Mouse (Mus musculus): Measurements from ENCODE around the gene Zswim2. TPM values are rescaled to one million over a fixed set of nuclear protein-coding genes. Genes with fewer than 3 reads are reported as not detected.
"Not testable (repeated sequence)": the region's sequence is repeated elsewhere in the genome, so short reads cannot be mapped to it uniquely, and the experiment has no call there.

The Zswim2 gene
- polyA plus RNA-seq (2015; fragmentation: Nextera tagmentation; extraction: Ambion mirVana) = not detected in 2 replicates

DNA sequence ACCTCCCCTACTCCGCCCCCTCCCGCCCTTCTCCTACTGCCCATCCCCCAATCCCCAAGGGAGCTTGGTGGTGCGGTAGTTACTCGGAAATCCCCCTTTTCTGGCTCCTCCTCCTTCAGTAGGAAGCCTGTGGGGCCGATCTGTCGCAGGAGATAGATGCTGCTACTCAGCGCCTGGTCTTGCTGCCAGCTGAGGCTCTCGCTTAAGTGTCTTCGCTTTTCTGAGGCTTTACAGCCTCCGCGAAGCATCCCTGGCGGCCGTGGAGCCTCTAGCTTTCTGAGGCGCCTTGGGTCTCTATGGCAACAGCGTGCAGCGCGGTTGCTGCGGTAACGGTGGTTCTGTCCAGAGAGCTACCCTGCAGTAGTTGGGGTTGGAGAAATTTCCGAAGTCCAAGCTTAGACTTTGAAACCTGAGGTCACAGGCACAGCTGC, at the start of gene Zswim2:
Gene Zswim2 (minus strand): TSS at position 298 of the 431 bp plus-strand sequence.
- Histone ChIP-seq H3K9me3 (replicated peaks) (no peaks in the 10 kb centered on the region), H3K36me3 (no peaks in the 10 kb centered on the region), H3K4me3 (replicated peaks) (no peak within 1 kb of the TSS), H3K9ac (no peak within 1 kb of the TSS), H3K27ac (no peak within 1 kb of the TSS), H3K4me1 (replicated peaks) (peaks cover 5% of the 10 kb centered on the region; the same call in 1 of the 2 replicates), H3K4me2 (peak within 1 kb of the TSS; percentile 29), H3K27me3 (no peaks in the 10 kb centered on the region)
- WGBS (ENCODE audit: insufficient replicate concordance) = 3% methylated on average over 20 of the region's 20 CpGs
- ATAC-seq (ENCODE audit: low read depth) = no peak
- no peak for DNase-seq

DNA sequence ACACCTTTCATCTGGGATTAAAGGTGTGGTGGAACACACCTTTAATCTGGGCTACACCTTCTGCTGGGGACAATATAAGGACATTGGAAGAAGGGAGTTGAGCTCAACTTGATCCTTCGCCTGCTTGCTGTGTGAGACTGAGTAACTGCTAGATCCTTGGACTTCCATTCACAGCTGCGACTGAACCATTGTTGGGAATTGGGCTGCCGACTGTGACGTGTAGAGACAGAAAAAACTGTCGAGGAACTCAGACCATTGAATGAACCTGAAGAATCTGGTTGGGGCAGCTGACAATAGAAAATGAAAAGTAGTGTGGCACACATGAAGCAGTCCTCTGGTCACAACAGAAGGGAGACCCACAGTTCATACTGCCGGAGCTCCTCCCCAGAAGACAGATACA, 49.2 kb upstream of the Zswim2 start, which contains the start of gene Gm13691:
Gene Gm13691 (plus strand): TSS at position 301 of the 400 bp plus-strand sequence.
- not testable (repeated sequence) for H3K9me3 ChIP-seq (replicated peaks); H3K4me3 ChIP-seq (replicated peaks); H3K9ac ChIP-seq; H3K27ac ChIP-seq; H3K4me2 ChIP-seq; DNase-seq; H3K36me3 ChIP-seq; ATAC-seq (ENCODE audit: low read depth); H3K4me1 ChIP-seq (replicated peaks); H3K27me3 ChIP-seq
- no CpG with 5 or more reads among the region's 6 CpGs for WGBS (ENCODE audit: insufficient replicate concordance)

DNA sequence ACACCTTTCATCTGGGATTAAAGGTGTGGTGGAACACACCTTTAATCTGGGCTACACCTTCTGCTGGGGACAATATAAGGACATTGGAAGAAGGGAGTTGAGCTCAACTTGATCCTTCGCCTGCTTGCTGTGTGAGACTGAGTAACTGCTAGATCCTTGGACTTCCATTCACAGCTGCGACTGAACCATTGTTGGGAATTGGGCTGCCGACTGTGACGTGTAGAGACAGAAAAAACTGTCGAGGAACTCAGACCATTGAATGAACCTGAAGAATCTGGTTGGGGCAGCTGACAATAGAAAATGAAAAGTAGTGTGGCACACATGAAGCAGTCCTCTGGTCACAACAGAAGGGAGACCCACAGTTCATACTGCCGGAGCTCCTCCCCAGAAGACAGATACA, 43.4 kb upstream of the Zswim2 start, which contains the start of gene Gm13697:
Gene Gm13697 (plus strand): TSS at position 301 of the 400 bp plus-strand sequence.
- not testable (repeated sequence) for ATAC-seq (ENCODE audit: low read depth); H3K9ac ChIP-seq; H3K4me2 ChIP-seq; H3K4me1 ChIP-seq (replicated peaks); H3K36me3 ChIP-seq; DNase-seq; H3K4me3 ChIP-seq (replicated peaks); H3K27ac ChIP-seq; H3K9me3 ChIP-seq (replicated peaks); H3K27me3 ChIP-seq
- WGBS (ENCODE audit: insufficient replicate concordance) = no CpG with 5 or more reads among the region's 6 CpGs

DNA sequence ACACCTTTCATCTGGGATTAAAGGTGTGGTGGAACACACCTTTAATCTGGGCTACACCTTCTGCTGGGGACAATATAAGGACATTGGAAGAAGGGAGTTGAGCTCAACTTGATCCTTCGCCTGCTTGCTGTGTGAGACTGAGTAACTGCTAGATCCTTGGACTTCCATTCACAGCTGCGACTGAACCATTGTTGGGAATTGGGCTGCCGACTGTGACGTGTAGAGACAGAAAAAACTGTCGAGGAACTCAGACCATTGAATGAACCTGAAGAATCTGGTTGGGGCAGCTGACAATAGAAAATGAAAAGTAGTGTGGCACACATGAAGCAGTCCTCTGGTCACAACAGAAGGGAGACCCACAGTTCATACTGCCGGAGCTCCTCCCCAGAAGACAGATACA, 37.6 kb upstream of the Zswim2 start, which contains the start of gene Gm13694:
Gene Gm13694 (plus strand): TSS at position 301 of the 400 bp plus-strand sequence.
- not testable (repeated sequence) for H3K4me3 ChIP-seq (replicated peaks); H3K9me3 ChIP-seq (replicated peaks); H3K36me3 ChIP-seq; ATAC-seq (ENCODE audit: low read depth); DNase-seq; H3K4me2 ChIP-seq; H3K27me3 ChIP-seq; H3K4me1 ChIP-seq (replicated peaks); H3K9ac ChIP-seq; H3K27ac ChIP-seq
- WGBS (ENCODE audit: insufficient replicate concordance) = no CpG with 5 or more reads among the region's 6 CpGs

DNA sequence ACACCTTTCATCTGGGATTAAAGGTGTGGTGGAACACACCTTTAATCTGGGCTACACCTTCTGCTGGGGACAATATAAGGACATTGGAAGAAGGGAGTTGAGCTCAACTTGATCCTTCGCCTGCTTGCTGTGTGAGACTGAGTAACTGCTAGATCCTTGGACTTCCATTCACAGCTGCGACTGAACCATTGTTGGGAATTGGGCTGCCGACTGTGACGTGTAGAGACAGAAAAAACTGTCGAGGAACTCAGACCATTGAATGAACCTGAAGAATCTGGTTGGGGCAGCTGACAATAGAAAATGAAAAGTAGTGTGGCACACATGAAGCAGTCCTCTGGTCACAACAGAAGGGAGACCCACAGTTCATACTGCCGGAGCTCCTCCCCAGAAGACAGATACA, 31.8 kb upstream of the Zswim2 start, which contains the start of gene Gm13696:
Gene Gm13696 (plus strand): TSS at position 301 of the 400 bp plus-strand sequence.
- not testable (repeated sequence) for H3K27me3 ChIP-seq; H3K4me3 ChIP-seq (replicated peaks); H3K4me1 ChIP-seq (replicated peaks); DNase-seq; H3K9ac ChIP-seq; H3K9me3 ChIP-seq (replicated peaks); H3K27ac ChIP-seq; H3K4me2 ChIP-seq; H3K36me3 ChIP-seq; ATAC-seq (ENCODE audit: low read depth)
- no CpG with 5 or more reads among the region's 6 CpGs for WGBS (ENCODE audit: insufficient replicate concordance)

DNA sequence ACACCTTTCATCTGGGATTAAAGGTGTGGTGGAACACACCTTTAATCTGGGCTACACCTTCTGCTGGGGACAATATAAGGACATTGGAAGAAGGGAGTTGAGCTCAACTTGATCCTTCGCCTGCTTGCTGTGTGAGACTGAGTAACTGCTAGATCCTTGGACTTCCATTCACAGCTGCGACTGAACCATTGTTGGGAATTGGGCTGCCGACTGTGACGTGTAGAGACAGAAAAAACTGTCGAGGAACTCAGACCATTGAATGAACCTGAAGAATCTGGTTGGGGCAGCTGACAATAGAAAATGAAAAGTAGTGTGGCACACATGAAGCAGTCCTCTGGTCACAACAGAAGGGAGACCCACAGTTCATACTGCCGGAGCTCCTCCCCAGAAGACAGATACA, 26.0 kb upstream of the Zswim2 start, which contains the start of gene Gm13695:
Gene Gm13695 (plus strand): TSS at position 301 of the 400 bp plus-strand sequence.
- not testable (repeated sequence) for ATAC-seq (ENCODE audit: low read depth); H3K4me1 ChIP-seq (replicated peaks); H3K4me3 ChIP-seq (replicated peaks); H3K27ac ChIP-seq; DNase-seq; H3K27me3 ChIP-seq; H3K9ac ChIP-seq; H3K36me3 ChIP-seq; H3K4me2 ChIP-seq; H3K9me3 ChIP-seq (replicated peaks)
- no CpG with 5 or more reads among the region's 6 CpGs for WGBS (ENCODE audit: insufficient replicate concordance)

DNA sequence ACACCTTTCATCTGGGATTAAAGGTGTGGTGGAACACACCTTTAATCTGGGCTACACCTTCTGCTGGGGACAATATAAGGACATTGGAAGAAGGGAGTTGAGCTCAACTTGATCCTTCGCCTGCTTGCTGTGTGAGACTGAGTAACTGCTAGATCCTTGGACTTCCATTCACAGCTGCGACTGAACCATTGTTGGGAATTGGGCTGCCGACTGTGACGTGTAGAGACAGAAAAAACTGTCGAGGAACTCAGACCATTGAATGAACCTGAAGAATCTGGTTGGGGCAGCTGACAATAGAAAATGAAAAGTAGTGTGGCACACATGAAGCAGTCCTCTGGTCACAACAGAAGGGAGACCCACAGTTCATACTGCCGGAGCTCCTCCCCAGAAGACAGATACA, 20.2 kb upstream of the Zswim2 start, which contains the start of gene Gm13693:
Gene Gm13693 (plus strand): TSS at position 301 of the 400 bp plus-strand sequence.
- not testable (repeated sequence) for H3K9ac ChIP-seq; H3K4me1 ChIP-seq (replicated peaks); H3K27me3 ChIP-seq; ATAC-seq (ENCODE audit: low read depth); H3K4me2 ChIP-seq; H3K9me3 ChIP-seq (replicated peaks); H3K4me3 ChIP-seq (replicated peaks); H3K27ac ChIP-seq; DNase-seq; H3K36me3 ChIP-seq
- no CpG with 5 or more reads among the region's 6 CpGs for WGBS (ENCODE audit: insufficient replicate concordance)

DNA sequence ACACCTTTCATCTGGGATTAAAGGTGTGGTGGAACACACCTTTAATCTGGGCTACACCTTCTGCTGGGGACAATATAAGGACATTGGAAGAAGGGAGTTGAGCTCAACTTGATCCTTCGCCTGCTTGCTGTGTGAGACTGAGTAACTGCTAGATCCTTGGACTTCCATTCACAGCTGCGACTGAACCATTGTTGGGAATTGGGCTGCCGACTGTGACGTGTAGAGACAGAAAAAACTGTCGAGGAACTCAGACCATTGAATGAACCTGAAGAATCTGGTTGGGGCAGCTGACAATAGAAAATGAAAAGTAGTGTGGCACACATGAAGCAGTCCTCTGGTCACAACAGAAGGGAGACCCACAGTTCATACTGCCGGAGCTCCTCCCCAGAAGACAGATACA, 14.4 kb upstream of the Zswim2 start, which contains the start of gene Gm13698:
Gene Gm13698 (plus strand): TSS at position 301 of the 400 bp plus-strand sequence.
- ATAC-seq (ENCODE audit: low read depth); H3K9ac ChIP-seq: not testable (repeated sequence)

DNA sequence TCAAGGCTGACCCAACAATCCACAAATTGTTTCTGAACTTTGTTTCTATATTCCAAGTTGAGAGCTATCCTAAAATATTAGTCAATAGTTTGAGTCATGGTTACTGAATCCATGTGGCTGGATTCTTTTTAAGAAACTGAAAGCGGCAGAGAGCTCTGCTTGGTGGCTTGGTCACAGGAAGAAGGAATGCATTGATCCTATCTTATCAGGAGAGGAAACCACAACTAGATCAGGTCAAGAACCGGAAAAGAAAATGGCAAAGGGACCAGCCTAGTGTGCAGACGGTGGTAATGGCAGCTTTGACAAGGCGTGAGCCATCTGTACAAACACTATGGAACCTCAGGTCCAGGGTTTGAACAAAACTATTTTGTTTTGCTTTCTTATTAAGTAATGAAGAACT, 764 bp upstream of the Zswim2 start:
- Histone ChIP-seq H3K36me3 (no peaks in the 10 kb centered on the region), H3K27ac (no peak overlapping the region), H3K4me3 (replicated peaks) (no peak overlapping the region), H3K4me1 (replicated peaks) (peaks cover 5% of the 10 kb centered on the region; the same call in 1 of the 2 replicates), H3K9me3 (replicated peaks) (no peaks in the 10 kb centered on the region), H3K9ac (no peak overlapping the region), H3K27me3 (no peaks in the 10 kb centered on the region), H3K4me2 (no peak overlapping the region)
- WGBS (ENCODE audit: insufficient replicate concordance) = 10% methylated on average over 4 of the region's 4 CpGs
- ATAC-seq (ENCODE audit: low read depth) (no peak), DNase-seq (no peak)

More for the DNA sequence above, 14.4 kb upstream of the Zswim2 start, which contains the start of gene Gm13698:
- H3K4me1 ChIP-seq (replicated peaks); H3K9me3 ChIP-seq (replicated peaks); H3K27ac ChIP-seq; H3K4me2 ChIP-seq; DNase-seq; H3K36me3 ChIP-seq; H3K27me3 ChIP-seq; H3K4me3 ChIP-seq (replicated peaks): not testable (repeated sequence)
- WGBS (ENCODE audit: insufficient replicate concordance) = no CpG with 5 or more reads among the region's 6 CpGs

DNA sequence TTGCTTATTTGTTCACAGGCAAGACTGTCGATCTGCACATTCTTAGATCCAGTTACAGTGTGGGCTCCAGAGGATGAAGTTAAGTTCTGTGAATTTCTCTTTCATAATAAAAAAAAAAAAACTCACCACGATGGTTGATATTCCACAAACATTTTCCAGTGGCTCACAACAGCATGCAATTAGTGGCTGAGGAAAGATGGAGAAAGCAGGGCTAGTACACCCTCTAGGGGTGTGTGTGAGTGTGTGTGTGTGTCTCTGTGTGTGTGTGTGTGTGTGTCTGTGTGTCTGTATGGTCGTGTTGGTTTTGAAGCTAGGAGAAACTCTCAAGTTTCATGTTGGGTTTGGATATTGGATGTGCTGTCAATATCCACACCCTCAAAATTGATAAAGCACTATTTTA, 350 bp upstream of the Zswim2 start:
- no peak overlapping the region for H3K27ac ChIP-seq
- H3K9ac ChIP-seq = no peak overlapping the region
- no peaks in the 10 kb centered on the region for H3K27me3 ChIP-seq
- H3K36me3 ChIP-seq = no peaks in the 10 kb centered on the region
- DNase-seq (no peak), ATAC-seq (ENCODE audit: low read depth) (no peak)
- peaks cover 5% of the 10 kb centered on the region; the same call in 1 of the 2 replicates for H3K4me1 ChIP-seq (replicated peaks)
- no peak overlapping the region for H3K4me3 ChIP-seq (replicated peaks)
- peak overlapping the region; percentile 29 for H3K4me2 ChIP-seq
- WGBS (ENCODE audit: insufficient replicate concordance) = 17% methylated on average over 3 of the region's 3 CpGs
- no peaks in the 10 kb centered on the region for H3K9me3 ChIP-seq (replicated peaks)

DNA sequence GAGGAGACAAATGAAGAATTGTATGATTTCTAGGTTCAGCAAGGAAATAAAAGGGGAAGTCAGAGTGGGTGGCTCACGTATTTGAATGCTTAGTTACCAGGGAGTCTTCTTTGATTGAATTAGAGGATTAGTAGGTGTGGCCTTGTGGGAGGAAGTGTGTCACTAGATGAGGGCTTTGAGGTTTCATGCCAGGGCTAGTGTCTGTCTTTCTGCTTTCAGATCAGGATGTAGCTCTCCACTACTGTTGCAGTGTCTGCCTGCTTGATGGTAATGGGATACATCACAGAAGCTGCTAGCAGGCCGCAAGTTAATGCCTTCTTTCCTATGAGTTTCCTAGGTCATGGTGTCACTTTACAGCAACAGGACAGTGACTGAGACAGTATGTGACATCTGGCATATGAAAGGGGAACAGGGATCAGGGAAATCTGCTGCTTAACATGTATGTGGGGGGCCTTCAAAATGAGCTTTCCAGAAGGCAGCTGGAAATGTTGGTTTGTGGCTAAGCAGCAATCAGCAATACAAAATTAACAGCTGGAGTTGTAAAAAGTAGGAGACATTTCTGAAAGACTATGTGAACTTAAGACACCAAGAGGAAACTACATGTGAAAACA, 11.4 kb downstream of the Zswim2 start:
- Histone ChIP-seq H3K4me2 (no peak overlapping the region), H3K36me3 (no peaks in the 10 kb centered on the region), H3K9ac (no peak overlapping the region), H3K9me3 (replicated peaks) (no peaks in the 10 kb centered on the region), H3K4me1 (replicated peaks) (no peaks in the 10 kb centered on the region), H3K27me3 (no peaks in the 10 kb centered on the region), H3K4me3 (replicated peaks) (no peak overlapping the region), H3K27ac (no peak overlapping the region)
- ATAC-seq (ENCODE audit: low read depth) (no peak), DNase-seq (no peak)
- WGBS (ENCODE audit: insufficient replicate concordance) = 21% methylated on average over 2 of the region's 2 CpGs
